Mouse (Mus musculus): ENCODE measurements around the gene Wdr46. TPM values are rescaled to one million over a fixed set of nuclear protein-coding genes. Genes with fewer than 3 reads are reported as not detected.
A peak's percentile ranks its signal among the peaks of the same experiment; 100 is the strongest.

Gene Wdr46
- total and polyA plus RNA-seq, 3 experiments: 8.7 to 10.0 (median 8.8) TPM

DNA sequence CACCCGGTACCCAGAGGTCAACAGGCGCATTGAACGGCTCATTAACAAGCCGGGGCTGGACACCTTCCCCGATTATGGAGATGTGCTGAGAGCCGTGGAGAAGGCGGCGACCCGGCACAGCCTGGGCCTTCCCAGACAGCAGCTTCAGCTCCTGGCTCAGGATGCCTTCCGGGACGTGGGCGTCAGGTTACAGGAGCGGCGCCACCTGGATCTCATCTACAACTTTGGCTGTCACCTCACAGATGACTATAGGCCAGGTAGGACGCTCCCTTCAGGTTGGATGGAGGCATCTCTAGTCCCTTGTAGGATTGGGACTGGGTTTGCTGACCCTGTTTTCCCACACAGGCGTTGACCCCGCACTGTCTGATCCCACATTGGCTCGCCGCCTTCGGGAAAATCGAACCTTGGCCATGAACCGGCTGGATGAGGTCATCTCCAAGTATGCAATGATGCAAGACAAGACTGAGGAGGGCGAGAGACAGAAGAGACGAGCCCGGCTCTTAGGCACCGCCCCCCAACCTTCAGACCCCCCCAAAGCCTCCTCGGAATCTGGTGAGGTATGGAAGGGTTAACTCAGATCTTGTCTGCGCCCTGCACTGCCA, 28.5 kb upstream of the Wdr46 start:
- peaks cover 3% of the 10 kb centered on the region; the same call in 1 of the 2 replicates for H3K36me3 ChIP-seq (ENCODE audit: control insufficient read depth, insufficient read depth, low read length)
- H3K4me1 ChIP-seq (ENCODE audit: control insufficient read depth, insufficient read depth, low read length): peaks cover 4% of the 10 kb centered on the region
- peak in 1 of 2 experiments; percentile 19 for DNase-seq
- H3K27ac ChIP-seq: no peak overlapping the region
- TF ChIP-seq POLR2A (IDR thresholded peaks at IDR 0.05; ENCODE audit: insufficient read depth, low read depth, low read length) (no peak), CTCF (IDR thresholded peaks at IDR 0.05) (no peak), EP300 (IDR thresholded peaks at IDR 0.05; ENCODE audit: insufficient read depth, low read depth, low read length) (no peak)
- no peaks in the 10 kb centered on the region for H3K27me3 ChIP-seq (ENCODE audit: control insufficient read depth, insufficient read depth, low read length)
- intact Hi-C loops (cut with DNase I): no loop called here
- no peak overlapping the region for H3K9ac ChIP-seq (ENCODE audit: low read depth, low read length)
- 88% methylated on average over 28 of the region's 28 CpGs for WGBS
- H3K79me2 ChIP-seq (replicated peaks; ENCODE audit: control insufficient read depth, insufficient read depth, low read length): no peaks in the 10 kb centered on the region
- no peak overlapping the region for H3K4me3 ChIP-seq

DNA sequence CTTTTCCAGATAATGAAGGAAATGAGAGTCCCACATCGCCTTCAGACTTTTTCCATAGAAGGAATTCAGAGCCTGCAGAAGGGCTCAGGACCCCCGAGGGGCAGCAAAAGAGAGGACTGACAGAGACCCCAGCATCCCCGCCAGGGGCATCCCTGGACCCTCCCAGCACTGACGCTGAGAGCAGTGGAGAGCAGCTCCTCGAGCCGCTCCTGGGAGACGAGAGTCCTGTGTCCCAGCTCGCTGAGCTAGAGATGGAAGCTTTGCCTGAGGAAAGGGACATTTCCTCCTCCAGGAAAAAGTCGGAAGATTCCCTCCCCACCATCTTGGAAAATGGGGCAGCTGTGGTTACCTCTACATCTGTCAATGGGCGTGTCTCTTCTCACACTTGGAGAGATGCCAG, 27.2 kb upstream of the Wdr46 start:
- Histone ChIP-seq H3K36me3 (ENCODE audit: control insufficient read depth, insufficient read depth, low read length) (peaks cover 3% of the 10 kb centered on the region; the same call in 1 of the 2 replicates), H3K27me3 (ENCODE audit: control insufficient read depth, insufficient read depth, low read length) (no peaks in the 10 kb centered on the region), H3K4me3 (no peak overlapping the region), H3K27ac (no peak overlapping the region), H3K9ac (ENCODE audit: low read depth, low read length) (no peak overlapping the region), H3K4me1 (ENCODE audit: control insufficient read depth, insufficient read depth, low read length) (peaks cover 3% of the 10 kb centered on the region), H3K79me2 (replicated peaks; ENCODE audit: control insufficient read depth, insufficient read depth, low read length) (no peaks in the 10 kb centered on the region)
- DNase-seq: no peak
- TF ChIP-seq EP300 (IDR thresholded peaks at IDR 0.05; ENCODE audit: insufficient read depth, low read depth, low read length) (no peak), POLR2A (IDR thresholded peaks at IDR 0.05; ENCODE audit: insufficient read depth, low read depth, low read length) (no peak), CTCF (IDR thresholded peaks at IDR 0.05) (no peak)
- intact Hi-C loops (cut with DNase I): no loop called here
- WGBS: 79% methylated on average over 10 of the region's 10 CpGs

DNA sequence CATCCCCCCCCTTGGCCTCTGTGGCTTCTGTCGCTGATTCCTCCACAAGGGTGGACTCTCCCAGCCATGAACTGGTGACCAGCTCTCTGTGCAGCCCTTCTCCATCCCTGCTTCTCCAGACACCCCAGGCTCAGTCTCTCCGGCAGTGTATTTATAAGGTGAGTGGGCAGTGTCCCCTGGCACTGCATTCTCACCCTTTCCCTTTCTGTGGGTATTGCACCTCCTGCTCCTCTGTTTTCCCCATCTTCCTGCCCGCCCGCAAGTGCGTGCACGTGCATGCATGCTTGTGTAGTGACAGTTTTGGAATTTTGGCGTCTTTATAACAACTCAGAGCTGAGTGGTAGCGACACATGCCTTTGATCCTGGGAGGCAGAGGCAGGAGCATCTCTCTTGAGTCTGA, 26.6 kb upstream of the Wdr46 start:
- Histone ChIP-seq H3K27me3 (ENCODE audit: control insufficient read depth, insufficient read depth, low read length) (no peaks in the 10 kb centered on the region), H3K9ac (ENCODE audit: low read depth, low read length) (no peak overlapping the region), H3K27ac (no peak overlapping the region), H3K4me1 (ENCODE audit: control insufficient read depth, insufficient read depth, low read length) (peaks cover 5% of the 10 kb centered on the region), H3K36me3 (ENCODE audit: control insufficient read depth, insufficient read depth, low read length) (peaks cover 3% of the 10 kb centered on the region; the same call in 1 of the 2 replicates), H3K79me2 (replicated peaks; ENCODE audit: control insufficient read depth, insufficient read depth, low read length) (no peaks in the 10 kb centered on the region), H3K4me3 (no peak overlapping the region)
- intact Hi-C loops (cut with DNase I): no loop called here
- TF ChIP-seq EP300 (IDR thresholded peaks at IDR 0.05; ENCODE audit: insufficient read depth, low read depth, low read length): no peak
- no peak for TF ChIP-seq POLR2A (IDR thresholded peaks at IDR 0.05; ENCODE audit: insufficient read depth, low read depth, low read length)
- no peak for TF ChIP-seq CTCF (IDR thresholded peaks at IDR 0.05)
- WGBS: 88% methylated on average over 8 of the region's 8 CpGs
- DNase-seq: no peak

GRCm38 (mm10) chr17:33914969-33915391, 25.5 kb upstream of the Wdr46 start:
- no peak overlapping the region for H3K9ac ChIP-seq (ENCODE audit: low read depth, low read length)
- H3K27ac ChIP-seq: no peak overlapping the region; the same call in 1 of the 2 replicates
- intact Hi-C loops (cut with DNase I): no loop called here
- WGBS: 69% methylated on average over 13 of the region's 13 CpGs
- H3K27me3 ChIP-seq (ENCODE audit: control insufficient read depth, insufficient read depth, low read length): no peaks in the 10 kb centered on the region
- peaks cover 3% of the 10 kb centered on the region; the same call in 1 of the 2 replicates for H3K36me3 ChIP-seq (ENCODE audit: control insufficient read depth, insufficient read depth, low read length)
- TF ChIP-seq CTCF (IDR thresholded peaks at IDR 0.05) (peak; percentile 22), POLR2A (IDR thresholded peaks at IDR 0.05; ENCODE audit: insufficient read depth, low read depth, low read length) (no peak)
- H3K4me3 ChIP-seq: no peak overlapping the region; the same call in 1 of the 2 replicates
- H3K4me1 ChIP-seq (ENCODE audit: control insufficient read depth, insufficient read depth, low read length): peaks cover 6% of the 10 kb centered on the region
- no peaks in the 10 kb centered on the region for H3K79me2 ChIP-seq (replicated peaks; ENCODE audit: control insufficient read depth, insufficient read depth, low read length)
- no peak for DNase-seq

- H3K9ac ChIP-seq (ENCODE audit: low read depth, low read length): peak within 1 kb of the TSS; percentile 33
- H3K79me2 ChIP-seq (replicated peaks; ENCODE audit: control insufficient read depth, insufficient read depth, low read length): no peaks in the 10 kb centered on the region
- peaks cover 4% of the 10 kb centered on the region for H3K4me1 ChIP-seq (ENCODE audit: control insufficient read depth, insufficient read depth, low read length)
- no peaks in the 10 kb centered on the region for H3K27me3 ChIP-seq (ENCODE audit: control insufficient read depth, insufficient read depth, low read length)
- DNase-seq: peak; percentile 95 to 97
- H3K4me3 ChIP-seq: peak within 1 kb of the TSS; percentile 59
- whole genome bisulfite sequencing: under 1% methylated on average over 34 of the region's 34 CpGs
- intact Hi-C loops (cut with DNase I): no loop called here
- peak; percentile 50; the same call in 1 of the 2 replicates for TF ChIP-seq POLR2A (IDR thresholded peaks at IDR 0.05; ENCODE audit: insufficient read depth, low read depth, low read length)
- no peak for TF ChIP-seq CTCF (IDR thresholded peaks at IDR 0.05)
- TF ChIP-seq EP300 (IDR thresholded peaks at IDR 0.05; ENCODE audit: insufficient read depth, low read depth, low read length): peak; percentile 74; the same call in 1 of the 2 replicates
- H3K27ac ChIP-seq: peak within 1 kb of the TSS; percentile 62
- peaks cover 3% of the 10 kb centered on the region; the same call in 1 of the 2 replicates for H3K36me3 ChIP-seq (ENCODE audit: control insufficient read depth, insufficient read depth, low read length)
Observed at GRCm38 (mm10) chr17:33915671-33916250, 24.7 kb upstream of the Wdr46 start, which contains the start of the genes Tapbp and Zbtb22. Tapbp (plus strand) TSS chr17:33915899. Zbtb22 (plus strand) TSS chr17:33915904.

DNA sequence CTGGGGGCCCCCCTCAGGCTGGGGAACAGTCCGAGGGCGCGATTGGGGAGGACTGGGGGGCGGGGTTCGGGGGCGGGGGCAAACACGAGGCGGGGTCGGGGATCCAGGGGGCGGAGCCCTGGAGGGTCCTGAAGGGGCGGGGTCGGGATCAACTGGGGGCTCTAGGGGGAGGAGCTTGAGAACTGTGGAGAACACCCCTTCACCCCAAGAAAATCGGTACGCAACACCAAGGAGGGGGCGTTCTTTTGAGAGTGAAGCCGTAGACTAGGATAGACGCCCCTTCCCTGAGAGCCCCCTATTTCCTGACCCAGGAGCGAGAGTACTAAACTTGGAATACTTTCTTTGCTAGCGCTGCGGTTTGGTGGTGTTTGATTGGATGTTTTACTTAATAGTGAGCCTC, 24.2 kb upstream of the Wdr46 start:
- H3K4me3 ChIP-seq: peak overlapping the region; percentile 59
- H3K36me3 ChIP-seq (ENCODE audit: control insufficient read depth, insufficient read depth, low read length): peaks cover 3% of the 10 kb centered on the region; the same call in 1 of the 2 replicates
- peak overlapping the region; percentile 33 for H3K9ac ChIP-seq (ENCODE audit: low read depth, low read length)
- under 1% methylated on average over 18 of the region's 20 CpGs for WGBS
- H3K4me1 ChIP-seq (ENCODE audit: control insufficient read depth, insufficient read depth, low read length): peaks cover 4% of the 10 kb centered on the region
- peak overlapping the region; percentile 62 for H3K27ac ChIP-seq
- no peaks in the 10 kb centered on the region for H3K79me2 ChIP-seq (replicated peaks; ENCODE audit: control insufficient read depth, insufficient read depth, low read length)
- DNase-seq: no peak
- no peaks in the 10 kb centered on the region for H3K27me3 ChIP-seq (ENCODE audit: control insufficient read depth, insufficient read depth, low read length)
- no peak for TF ChIP-seq POLR2A (IDR thresholded peaks at IDR 0.05; ENCODE audit: insufficient read depth, low read depth, low read length)
- TF ChIP-seq CTCF (IDR thresholded peaks at IDR 0.05): no peak
- TF ChIP-seq EP300 (IDR thresholded peaks at IDR 0.05; ENCODE audit: insufficient read depth, low read depth, low read length): no peak
- intact Hi-C loops (cut with DNase I): no loop called here

Data from heart, adult 2 months (tissue).